Mouse (Mus musculus) embryonic facial prominence, embryonic 15.5 days (tissue): ENCODE data around the gene Gpc5. TPM values are rescaled to one million over a fixed set of nuclear protein-coding genes. Genes with fewer than 3 reads are reported as not detected.

Experiments
- ATAC-seq: fragments of 200-750 bp; cut with Nextera tagmentation; 2 replicates; pipeline ENCODE4 v1.8.0; 2017; ENCODE audit warnings: low read depth, moderate TSS enrichment; ENCODE audit not compliant: insufficient number of reproducible peaks, low FRiP score, low TSS enrichment
- H3K27ac ChIP-seq: fragments of 300-500 bp; sonication (generic); replicated peaks from 2 replicates; pipeline ENCODE4 v1.5.1; 2015; ENCODE audit warnings: mild to moderate bottlenecking, inconsistent platforms
- H3K27me3 ChIP-seq: fragments of 300-500 bp; sonication (generic); 2 replicates; pipeline ENCODE4 v1.6.1; 2015; ENCODE audit warnings: inconsistent platforms
- H3K36me3 ChIP-seq: fragments of 300-500 bp; sonication (generic); 2 replicates; pipeline ENCODE4 v1.6.1; 2015; ENCODE audit warnings: mild to moderate bottlenecking, inconsistent platforms
- H3K4me1 ChIP-seq: fragments of 300-500 bp; sonication (generic); 2 replicates; pipeline ENCODE4 v1.6.1; 2015; ENCODE audit warnings: inconsistent platforms
- H3K4me2 ChIP-seq: fragments of 300-500 bp; sonication (generic); replicated peaks from 2 replicates; pipeline ENCODE4 v1.6.1; 2015; ENCODE audit warnings: mild to moderate bottlenecking, inconsistent platforms
- H3K4me3 ChIP-seq: fragments of 300-500 bp; sonication (generic); replicated peaks from 2 replicates; pipeline ENCODE4 v1.5.1; 2015; ENCODE audit warnings: mild to moderate bottlenecking, inconsistent platforms
- H3K9ac ChIP-seq: fragments of 300-500 bp; sonication (generic); 2 replicates; pipeline ENCODE4 v1.6.1; 2015; ENCODE audit warnings: inconsistent platforms
- H3K9me3 ChIP-seq: fragments of 300-500 bp; sonication (generic); replicated peaks from 2 replicates; pipeline ENCODE4 v1.6.1; 2016; ENCODE audit warnings: inconsistent platforms
- WGBS: fragments of 180-500 bp; shearing (Covaris S2); methylation state at CpG from one replicate; pipeline ENCODE4 v1.1.7; 2015; 5-methylcytosine and 5-hydroxymethylcytosine counted together
- polyA plus RNA-seq: library from polyadenylated mRNA; unstranded; fragments of >200 nt; fragmentation: Nextera tagmentation; extraction: Ambion mirVana; gene quantifications from 2 replicates; pipeline ENCODE4 v1.2.1, GENCODE M21; 2015

The Gpc5 gene
- polyA plus RNA-seq, 1 experiment from 2014 or later: 0.60 TPM

- Histone ChIP-seq H3K4me3 (no peak overlapping the region), H3K4me1 (no peaks in the 10 kb centered on the region), H3K27me3 (no peaks in the 10 kb centered on the region), H3K27ac (no peak overlapping the region), H3K9me3 (no peaks in the 10 kb centered on the region), H3K9ac (no peak overlapping the region), H3K36me3 (no peaks in the 10 kb centered on the region), H3K4me2 (no peak overlapping the region)
- no peak for ATAC-seq
- WGBS: 26% methylated on average over 6 of the region's 6 CpGs
Measured at GRCm38 (mm10) chr14:116206977-116207376, 1115.0 kb downstream of the Gpc5 start.

- Histone ChIP-seq H3K4me2 (no peak overlapping the region), H3K27ac (no peak overlapping the region), H3K9ac (no peak overlapping the region), H3K4me3 (no peak overlapping the region), H3K36me3 (no peaks in the 10 kb centered on the region), H3K9me3 (no peaks in the 10 kb centered on the region), H3K4me1 (no peaks in the 10 kb centered on the region), H3K27me3 (no peaks in the 10 kb centered on the region)
- WGBS: 89% methylated on average over 3 of the region's 3 CpGs
- no peak for ATAC-seq
Measured at GRCm38 (mm10) chr14:116208581-116208980, 1116.6 kb downstream of the Gpc5 start.

DNA sequence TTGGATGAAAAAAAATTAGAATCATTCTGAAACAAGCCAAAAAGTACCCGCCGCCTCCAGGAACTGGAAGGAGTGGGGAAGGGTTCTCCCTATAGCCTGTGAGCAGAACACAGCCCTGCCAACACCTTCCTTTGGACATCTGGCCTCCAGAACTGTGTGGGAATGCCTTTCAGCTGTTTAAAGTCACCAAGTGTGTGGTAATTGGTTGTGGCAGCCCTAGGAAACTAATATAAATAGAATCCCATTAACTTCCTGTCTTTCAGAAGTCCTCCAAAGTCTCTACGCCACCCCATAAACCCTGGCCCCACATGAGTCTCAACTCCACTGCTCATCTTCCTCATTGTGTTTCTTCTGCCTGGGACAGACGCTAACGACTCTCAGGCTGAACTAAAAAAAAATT lies 1117.0 kb downstream of the Gpc5 start:
- no peak overlapping the region for H3K4me2 ChIP-seq
- no peak overlapping the region for H3K4me3 ChIP-seq
- H3K27me3 ChIP-seq: no peaks in the 10 kb centered on the region
- no peak overlapping the region for H3K27ac ChIP-seq
- WGBS: 40% methylated on average over 5 of the region's 5 CpGs
- H3K36me3 ChIP-seq: no peaks in the 10 kb centered on the region
- no peaks in the 10 kb centered on the region for H3K9me3 ChIP-seq
- H3K9ac ChIP-seq: no peak overlapping the region
- H3K4me1 ChIP-seq: no peaks in the 10 kb centered on the region
- ATAC-seq: peak; percentile 54; the same call in 1 of the 2 replicates

GRCm38 (mm10) chr14:116210304-116210703 lies 1118.3 kb downstream of the Gpc5 start:
- Histone ChIP-seq H3K36me3 (no peaks in the 10 kb centered on the region), H3K4me2 (no peak overlapping the region), H3K27ac (no peak overlapping the region), H3K4me3 (no peak overlapping the region), H3K9me3 (no peaks in the 10 kb centered on the region), H3K9ac (no peak overlapping the region), H3K27me3 (no peaks in the 10 kb centered on the region), H3K4me1 (no peaks in the 10 kb centered on the region)
- no peak for ATAC-seq
- 62% methylated on average over 6 of the region's 6 CpGs for WGBS

DNA sequence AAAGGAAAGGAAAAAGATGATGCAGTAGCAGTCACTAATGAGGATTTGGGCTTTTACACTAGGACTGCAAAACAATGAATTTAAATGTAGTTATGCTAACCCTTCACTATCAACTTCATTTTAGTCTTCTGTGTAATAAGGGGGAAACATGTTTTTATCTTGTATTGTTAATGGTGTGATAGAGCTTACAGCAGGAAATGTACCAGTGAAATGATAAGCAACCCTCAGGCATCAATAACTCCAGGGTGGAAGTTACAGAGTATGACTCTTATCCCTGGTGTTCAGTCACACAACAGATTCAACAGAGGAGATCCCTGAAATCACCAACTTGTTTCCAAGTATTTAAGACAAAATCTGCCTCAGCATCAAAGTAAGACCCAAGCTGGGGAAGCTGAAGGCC lies 1120.0 kb downstream of the Gpc5 start:
- H3K9me3 ChIP-seq: no peaks in the 10 kb centered on the region
- no peak overlapping the region for H3K27ac ChIP-seq
- no peaks in the 10 kb centered on the region for H3K27me3 ChIP-seq
- H3K4me1 ChIP-seq: no peaks in the 10 kb centered on the region
- H3K9ac ChIP-seq: no peak overlapping the region
- no peak overlapping the region for H3K4me2 ChIP-seq
- ATAC-seq: no peak
- H3K36me3 ChIP-seq: no peaks in the 10 kb centered on the region
- H3K4me3 ChIP-seq: no peak overlapping the region

GRCm38 (mm10) chr14:116258126-116258525 lies 1166.1 kb downstream of the Gpc5 start:
- no peak overlapping the region for H3K4me2 ChIP-seq
- no peak overlapping the region for H3K9ac ChIP-seq
- no peaks in the 10 kb centered on the region for H3K27me3 ChIP-seq
- H3K4me3 ChIP-seq: no peak overlapping the region
- WGBS: 92% methylated on average over 1 of the region's 1 CpGs
- no peak for ATAC-seq
- H3K9me3 ChIP-seq: no peaks in the 10 kb centered on the region
- no peak overlapping the region for H3K27ac ChIP-seq
- no peaks in the 10 kb centered on the region for H3K4me1 ChIP-seq
- H3K36me3 ChIP-seq: no peaks in the 10 kb centered on the region

GRCm38 (mm10) chr14:116308541-116308940 lies 1216.5 kb downstream of the Gpc5 start:
- Histone ChIP-seq H3K9me3 (no peaks in the 10 kb centered on the region), H3K4me3 (no peak overlapping the region), H3K9ac (no peak overlapping the region), H3K36me3 (no peaks in the 10 kb centered on the region), H3K27me3 (no peaks in the 10 kb centered on the region), H3K4me1 (no peaks in the 10 kb centered on the region), H3K27ac (no peak overlapping the region), H3K4me2 (no peak overlapping the region)
- WGBS: 80% methylated on average over 2 of the region's 2 CpGs
- ATAC-seq: no peak

DNA sequence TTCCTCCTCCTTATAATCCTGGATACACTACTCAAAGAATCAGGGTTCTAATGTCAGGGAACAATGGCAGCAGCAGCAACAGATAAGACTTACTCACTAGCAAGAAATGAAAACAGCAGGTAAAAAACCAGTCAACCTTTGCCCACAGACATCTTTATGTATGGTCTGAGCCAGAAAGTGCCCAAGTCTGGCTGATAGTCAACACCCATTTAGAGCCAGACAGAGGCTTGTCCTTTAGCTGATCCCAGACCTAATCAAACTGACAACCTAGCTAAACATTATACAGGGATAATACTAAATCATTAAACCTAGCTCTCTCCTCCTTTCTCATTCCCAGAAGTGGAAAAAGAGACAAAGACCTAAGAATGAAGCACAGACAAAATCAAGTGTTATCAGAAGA lies 1225.5 kb downstream of the Gpc5 start:
- ATAC-seq: no peak
- Histone ChIP-seq H3K9ac (no peak overlapping the region), H3K9me3 (no peaks in the 10 kb centered on the region), H3K4me3 (no peak overlapping the region), H3K27ac (no peak overlapping the region), H3K4me2 (no peak overlapping the region), H3K36me3 (no peaks in the 10 kb centered on the region), H3K4me1 (no peaks in the 10 kb centered on the region), H3K27me3 (no peaks in the 10 kb centered on the region)

GRCm38 (mm10) chr14:116336182-116336581 lies 1244.2 kb downstream of the Gpc5 start:
- Histone ChIP-seq H3K9ac (no peak overlapping the region), H3K36me3 (no peaks in the 10 kb centered on the region), H3K4me1 (no peaks in the 10 kb centered on the region), H3K27me3 (no peaks in the 10 kb centered on the region), H3K4me2 (no peak overlapping the region), H3K27ac (no peak overlapping the region), H3K9me3 (no peaks in the 10 kb centered on the region), H3K4me3 (no peak overlapping the region)
- no peak for ATAC-seq
- 90% methylated on average over 4 of the region's 4 CpGs for WGBS

GRCm38 (mm10) chr14:116338395-116338794 lies 1246.4 kb downstream of the Gpc5 start:
- WGBS: 82% methylated on average over 3 of the region's 3 CpGs
- no peak for ATAC-seq
- H3K36me3 ChIP-seq: no peaks in the 10 kb centered on the region

DNA sequence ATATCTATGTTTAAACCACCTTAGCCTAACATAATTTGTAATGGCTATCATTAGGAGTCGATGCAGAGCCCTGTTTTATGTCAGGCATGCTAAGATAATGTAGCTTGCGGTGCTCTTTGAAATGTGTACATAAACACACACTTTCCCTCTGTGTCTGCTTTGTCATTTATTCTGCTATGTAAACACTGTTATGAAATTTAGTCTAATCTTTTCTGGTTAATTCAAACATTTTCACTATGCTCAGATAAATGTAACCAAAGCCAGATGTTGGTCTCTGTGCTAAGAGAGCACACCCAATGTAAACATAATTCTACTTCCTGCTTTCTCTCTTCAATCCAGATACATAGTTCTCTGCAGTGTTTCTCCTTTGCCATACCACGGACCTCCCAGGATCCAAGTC lies 1256.5 kb downstream of the Gpc5 start:
- 52% methylated on average over 3 of the region's 3 CpGs for WGBS
- no peaks in the 10 kb centered on the region for H3K4me1 ChIP-seq
- no peak overlapping the region for H3K4me2 ChIP-seq
- no peak overlapping the region for H3K27ac ChIP-seq
- no peak for ATAC-seq
- no peaks in the 10 kb centered on the region for H3K36me3 ChIP-seq
- no peaks in the 10 kb centered on the region for H3K27me3 ChIP-seq
- H3K9me3 ChIP-seq: no peaks in the 10 kb centered on the region
- no peak overlapping the region for H3K4me3 ChIP-seq
- no peak overlapping the region for H3K9ac ChIP-seq

More at GRCm38 (mm10) chr14:116338395-116338794, 1246.4 kb downstream of the Gpc5 start:
- Histone ChIP-seq H3K9ac (no peak overlapping the region), H3K4me2 (no peak overlapping the region), H3K4me3 (no peak overlapping the region), H3K27me3 (no peaks in the 10 kb centered on the region), H3K9me3 (no peaks in the 10 kb centered on the region), H3K4me1 (no peaks in the 10 kb centered on the region), H3K27ac (no peak overlapping the region)

DNA sequence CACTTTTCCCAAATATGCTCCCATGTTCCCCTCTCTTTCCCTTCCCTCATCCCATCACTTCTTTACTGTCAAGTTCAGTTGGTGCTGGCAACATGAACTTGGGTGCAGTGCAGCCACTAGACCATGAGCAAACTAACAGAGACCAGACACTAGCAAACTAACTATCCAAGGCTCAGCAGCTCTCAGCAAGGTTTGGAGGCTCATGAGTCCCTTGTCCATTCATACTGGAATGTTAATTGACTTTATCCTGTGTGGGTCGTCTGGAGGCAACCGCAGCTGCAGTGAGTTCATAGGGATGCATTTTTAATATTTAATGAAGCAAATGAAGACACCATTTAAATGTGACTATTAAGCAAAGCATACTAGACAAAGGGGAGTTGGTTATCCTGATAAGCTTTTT lies 1292.6 kb downstream of the Gpc5 start:
- Histone ChIP-seq H3K27ac (no peak overlapping the region), H3K4me1 (no peaks in the 10 kb centered on the region), H3K36me3 (no peaks in the 10 kb centered on the region), H3K4me2 (no peak overlapping the region), H3K4me3 (no peak overlapping the region), H3K27me3 (no peaks in the 10 kb centered on the region), H3K9me3 (no peaks in the 10 kb centered on the region), H3K9ac (no peak overlapping the region)
- 55% methylated on average over 2 of the region's 2 CpGs for WGBS
- no peak for ATAC-seq
